Mouse (Mus musculus) megakaryocyte progenitor cell, adult 5-6 weeks (primary cell): ENCODE results near the gene Zcchc14. TPM values are rescaled to one million over a fixed set of nuclear protein-coding genes. Genes with fewer than 3 reads are reported as not detected.
A peak's percentile ranks its signal among the peaks of the same experiment; 100 is the strongest.
"Not testable (repeated sequence)": the region's sequence is repeated elsewhere in the genome, so short reads cannot be mapped to it uniquely, and the experiment has no call there.

Source experiments
- ATAC-seq: replicated peaks from 2 replicates; pipeline ENCODE4 v1.8.0; 2016; ENCODE audit warnings: mild to moderate bottlenecking, moderate TSS enrichment, inconsistent platforms; ENCODE audit not compliant: poor library complexity
- total RNA-seq, 2 experiments: library from RNA; stranded (forward) in 1 of 2; stranded (reverse) in 1 of 2; fragments of 157-497, 149-512 nt in 1 of 2; fragments of 200-1000 nt in 1 of 2; gene quantifications; 2 replicates each; pipeline versions ENCODE4 v1.2.3 to v1.2.4; 2015 to 2017

Zcchc14 gene
- total RNA-seq, 2 experiments from 2014 or later, result 0.04 to 0.07 TPM

GRCm38 (mm10) chr8:121667936-121668500 lies 15.3 kb upstream of the Zcchc14 start:
- not testable (repeated sequence) for ATAC-seq

DNA sequence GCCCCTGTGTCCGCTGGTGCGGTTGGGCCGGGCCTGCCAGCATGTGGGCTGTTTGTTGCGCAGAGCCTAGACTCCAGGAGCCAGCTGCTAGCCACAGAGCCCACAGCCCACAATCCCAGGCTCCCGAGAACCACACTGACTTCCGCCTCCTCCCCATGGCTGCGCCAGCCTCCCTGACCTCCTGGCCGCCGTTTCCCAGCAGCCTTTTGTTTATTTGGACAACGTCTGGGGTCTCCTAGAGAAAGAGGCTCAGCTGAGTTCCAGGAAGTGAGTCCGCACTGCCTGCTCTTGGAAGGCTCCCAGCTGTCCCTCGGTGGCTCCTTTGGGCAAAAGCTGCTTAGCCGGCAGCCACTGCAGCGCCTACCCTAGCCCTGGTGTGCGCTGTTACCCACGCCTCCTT lies 12.6 kb upstream of the Zcchc14 start:
- ATAC-seq, result peak; percentile 68

DNA sequence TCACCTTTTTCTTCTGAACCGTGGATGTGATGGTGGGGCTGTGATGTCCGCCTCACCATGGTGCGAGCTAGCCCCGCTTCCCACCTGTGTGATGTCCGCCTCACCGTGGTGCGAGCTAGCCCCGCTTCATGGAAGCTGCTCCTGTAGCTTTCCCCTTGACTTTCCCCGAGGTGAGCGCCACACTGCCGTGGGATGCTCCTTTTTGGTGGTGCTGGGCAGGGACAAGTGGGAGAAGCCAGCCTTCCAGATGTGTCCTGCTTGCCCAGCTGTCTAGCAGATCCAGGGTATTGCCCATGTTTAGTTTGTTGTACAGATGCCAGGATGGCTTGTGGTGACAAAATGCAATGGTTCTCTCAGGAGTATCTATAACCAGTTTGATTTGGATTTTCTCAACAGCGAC lies 10.4 kb upstream of the Zcchc14 start:
- no peak for ATAC-seq

DNA sequence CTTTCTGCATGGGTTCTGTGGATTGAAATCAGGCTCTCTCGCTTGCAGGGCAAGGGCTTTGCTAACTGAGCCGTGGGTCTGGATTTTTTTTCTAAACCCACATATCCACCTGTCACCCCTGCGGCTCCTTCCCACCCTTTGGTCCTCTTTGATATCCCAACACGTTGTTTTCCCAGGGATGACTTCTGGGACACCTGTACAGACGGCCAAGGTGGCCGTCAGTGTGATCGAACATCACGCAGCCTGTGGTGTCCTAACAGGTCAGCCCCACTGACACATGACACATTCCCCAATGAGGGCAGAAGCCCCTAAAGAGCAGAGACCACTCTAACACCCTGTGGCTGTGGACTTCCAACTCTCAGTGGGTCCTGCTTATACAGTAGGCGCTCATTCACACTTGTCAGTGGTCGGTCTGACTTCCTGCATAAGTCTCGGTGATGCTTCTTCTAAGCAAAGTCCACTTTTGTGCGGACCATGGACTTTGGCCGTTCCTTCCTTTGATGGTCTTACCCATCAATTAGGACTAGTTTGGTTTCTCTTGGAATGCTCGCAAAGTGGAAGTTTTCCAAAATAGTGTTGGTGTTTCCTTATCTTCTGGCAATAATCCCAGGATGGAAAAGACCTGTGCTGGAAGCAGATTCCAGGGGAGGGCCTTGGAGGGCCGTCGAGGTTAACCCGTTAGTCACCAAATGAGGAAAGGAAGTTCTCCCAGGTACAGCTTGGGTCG lies 9.1 kb upstream of the Zcchc14 start:
- no peak for ATAC-seq

GRCm38 (mm10) chr8:121660602-121661001 lies 7.9 kb upstream of the Zcchc14 start:
- no peak for ATAC-seq

- no peak for ATAC-seq
Measured at GRCm38 (mm10) chr8:121654966-121655494, 2.3 kb upstream of the Zcchc14 start.

DNA sequence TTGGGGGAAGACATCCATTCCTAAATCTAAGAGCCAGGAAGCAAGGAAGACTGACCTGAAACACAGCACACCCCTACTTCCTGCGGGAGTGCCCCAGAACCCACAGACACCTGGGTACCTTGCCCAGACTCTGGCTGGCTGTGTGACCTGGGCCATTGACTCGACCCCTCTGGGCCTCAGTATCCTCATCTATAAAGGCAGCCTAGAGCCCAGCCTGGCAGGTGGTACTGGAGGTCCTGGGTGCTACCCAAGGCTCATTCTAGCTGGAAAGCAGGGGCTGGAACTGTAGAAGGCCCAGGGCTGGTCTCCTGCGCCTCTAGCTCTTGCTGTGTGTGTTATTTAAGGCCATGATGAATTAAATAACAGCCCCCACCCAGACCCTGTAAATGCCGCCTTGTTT lies 1.4 kb upstream of the Zcchc14 start:
- no peak for ATAC-seq

DNA sequence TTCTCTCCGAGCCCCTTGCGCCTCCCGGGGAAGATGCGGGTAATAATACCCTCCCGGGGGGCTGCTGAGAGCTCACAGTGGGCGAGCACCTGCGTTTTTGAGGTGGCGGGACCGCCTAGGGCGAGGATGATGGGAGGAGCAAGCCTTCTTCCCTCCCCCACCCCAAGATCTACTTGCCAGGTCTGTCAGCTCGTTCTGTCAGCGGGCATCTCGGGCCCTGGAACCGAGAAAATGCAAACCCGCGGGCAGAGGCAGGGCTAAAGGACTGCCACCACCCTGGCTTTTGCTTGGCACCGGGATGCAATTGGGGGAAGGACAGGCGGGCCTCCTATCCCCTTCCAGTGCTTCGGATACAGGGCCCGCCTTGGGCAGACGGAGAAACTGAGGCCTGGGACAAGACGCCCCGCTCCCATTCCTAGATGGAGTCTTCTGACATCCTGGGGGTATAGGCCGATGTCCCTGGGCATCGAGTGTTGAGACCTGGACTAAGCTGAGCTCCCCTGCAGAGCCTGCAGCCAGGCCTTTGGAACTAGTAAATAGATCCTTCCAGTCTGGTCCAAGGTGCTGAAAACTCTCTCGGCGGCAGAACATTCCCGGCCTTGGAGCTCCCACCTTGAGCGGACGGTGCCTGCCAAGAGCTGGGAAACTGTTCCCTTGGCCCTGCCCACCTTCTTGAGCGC lies 779 bp upstream of the Zcchc14 start:
- ATAC-seq, result no peak

- no peak for ATAC-seq
Measured at GRCm38 (mm10) chr8:121651874-121652361, 783 bp downstream of the Zcchc14 start.

GRCm38 (mm10) chr8:121651308-121651873 lies 1.3 kb downstream of the Zcchc14 start:
- ATAC-seq, result no peak

DNA sequence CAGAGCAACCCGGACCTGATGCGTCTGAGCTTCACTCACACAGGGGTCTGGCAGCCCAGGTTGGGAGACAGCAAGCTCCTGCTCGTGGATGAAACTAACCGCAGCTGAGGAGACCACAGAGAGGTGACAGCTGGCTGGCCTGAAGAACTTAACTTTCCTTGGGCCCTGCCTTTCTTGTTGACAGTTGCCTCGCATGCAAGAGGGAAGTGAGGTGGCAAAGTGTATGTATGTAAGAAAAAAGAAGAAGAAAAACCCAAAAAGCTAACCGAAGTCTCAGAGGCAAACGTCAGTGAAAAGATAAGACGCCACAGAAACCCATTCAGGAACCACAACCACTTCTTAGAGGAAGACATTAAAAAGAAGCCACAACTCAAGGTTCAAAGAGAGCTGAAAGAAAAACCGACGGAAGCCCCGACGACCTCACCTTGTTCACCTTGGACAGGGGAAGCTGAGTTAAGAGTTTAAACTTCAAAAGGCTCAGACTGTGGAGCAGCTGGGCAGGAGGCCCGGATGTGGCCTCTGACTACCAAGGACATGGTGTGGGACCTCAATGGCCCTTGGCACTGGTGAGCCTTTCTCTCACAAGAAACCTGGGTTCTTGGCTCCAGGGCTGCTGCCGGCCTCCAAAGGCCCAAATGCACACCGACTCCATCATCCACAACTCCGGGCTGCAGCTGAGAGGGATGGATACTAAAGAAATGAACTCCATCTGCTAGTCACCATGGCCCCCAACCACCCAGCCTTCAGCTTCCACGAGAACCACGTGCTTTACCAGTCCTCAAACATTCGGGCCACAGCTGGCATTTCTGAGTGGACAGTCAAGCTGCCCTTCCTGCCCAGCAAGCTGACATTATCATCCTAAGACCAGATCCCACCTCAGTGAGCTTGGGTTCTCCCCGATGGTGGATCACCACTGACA lies 2.1 kb downstream of the Zcchc14 start:
- peak; percentile 53 for ATAC-seq

- ATAC-seq, result no peak
Measured at GRCm38 (mm10) chr8:121649904-121650303, 2.8 kb downstream of the Zcchc14 start.

DNA sequence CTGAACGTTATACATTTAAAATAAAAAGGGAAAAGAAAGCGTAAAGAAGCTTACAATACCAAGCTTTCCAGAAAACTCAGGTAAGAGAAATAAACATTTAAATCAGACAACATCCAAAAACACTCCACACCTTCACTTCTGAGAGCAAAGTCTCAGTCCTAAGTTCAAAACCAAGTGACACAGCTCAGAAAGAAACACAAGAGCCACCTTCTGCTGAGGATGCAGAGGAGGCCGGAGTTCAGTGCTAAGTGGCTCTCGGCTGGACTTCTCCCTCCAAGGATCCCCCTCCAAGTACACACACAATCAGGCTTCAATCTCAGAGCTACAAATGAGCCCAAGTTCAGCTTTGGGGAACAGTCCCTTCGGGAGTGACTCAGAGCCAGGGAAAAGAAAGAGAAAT lies 3.3 kb downstream of the Zcchc14 start:
- no peak for ATAC-seq

DNA sequence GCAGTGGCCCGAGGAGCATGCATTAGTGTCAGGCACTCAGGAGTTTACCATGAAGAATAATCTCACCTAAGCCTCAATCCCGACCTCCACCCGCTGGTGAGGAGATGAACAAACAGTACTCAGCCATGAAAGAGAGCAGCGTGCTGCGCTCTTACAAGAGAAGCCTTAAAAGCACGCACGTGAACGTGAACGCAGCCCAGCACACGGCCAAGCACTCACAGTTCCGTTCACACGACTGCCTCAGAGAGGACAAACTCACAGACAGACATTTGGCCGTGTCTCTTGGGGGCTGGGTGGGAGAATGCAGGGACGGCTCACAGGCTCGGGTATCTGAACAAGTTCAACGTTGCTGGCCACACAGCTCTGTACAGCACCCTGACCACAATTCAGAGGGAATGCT lies 4.2 kb downstream of the Zcchc14 start:
- ATAC-seq, result no peak

DNA sequence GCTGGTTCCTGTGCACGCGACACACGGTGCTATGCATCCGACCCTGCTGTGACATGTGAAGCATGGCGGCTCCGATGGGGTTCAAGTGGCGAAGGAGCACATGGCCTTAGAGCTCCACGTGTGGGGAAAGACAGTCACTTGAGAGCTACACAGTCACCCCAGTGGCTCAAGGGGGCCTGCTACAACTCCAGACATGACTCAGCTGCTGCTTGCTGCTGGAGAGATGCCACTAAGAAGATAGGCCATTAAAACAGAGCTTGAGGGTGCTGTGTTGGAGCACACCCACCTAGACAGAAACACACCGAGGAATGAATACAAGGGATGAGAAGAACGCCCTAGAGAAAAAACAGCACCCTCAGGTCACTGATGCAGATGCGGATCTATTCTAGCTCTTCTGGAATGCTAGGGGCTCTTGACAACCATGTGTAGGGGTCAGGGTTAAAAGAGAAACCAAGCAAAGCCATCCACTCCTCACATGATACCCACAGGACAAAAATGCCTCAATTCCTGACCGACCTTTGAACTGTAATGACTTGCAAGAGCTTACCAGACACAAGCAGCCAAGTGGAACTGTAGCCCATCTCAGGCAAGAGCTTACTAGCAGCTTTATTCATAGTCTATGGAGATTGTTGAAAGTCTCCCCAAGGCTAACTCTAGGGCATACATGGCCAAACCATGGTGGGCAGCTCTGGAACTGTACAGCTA lies 5.0 kb downstream of the Zcchc14 start:
- ATAC-seq, result no peak

DNA sequence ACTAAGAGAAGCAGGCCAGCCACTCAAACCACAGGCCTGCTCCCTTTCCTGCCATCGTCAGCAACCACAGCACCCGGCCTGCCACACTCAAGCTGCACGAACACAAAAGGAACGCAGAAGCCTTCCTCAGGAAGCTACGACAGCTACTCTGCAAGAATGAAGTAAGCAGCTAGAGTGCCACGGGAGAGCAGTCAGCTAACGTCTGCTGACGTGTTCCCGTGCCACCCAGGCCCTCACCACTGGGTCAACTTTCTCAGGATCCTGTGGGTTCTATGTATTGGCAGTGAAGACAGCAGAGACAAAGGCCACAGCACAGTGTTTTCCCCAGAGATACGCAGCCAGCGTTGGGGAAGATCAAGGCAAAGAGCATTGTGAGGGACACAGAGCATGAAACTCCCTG lies 9.3 kb downstream of the Zcchc14 start:
- peak; percentile 88 for ATAC-seq

- 0 out of 2 replicates have a peak, but pooled peaks have one; percentile 6 for ATAC-seq
Measured at GRCm38 (mm10) chr8:121642804-121643203, 9.9 kb downstream of the Zcchc14 start.

- ATAC-seq, result no peak
Measured at GRCm38 (mm10) chr8:121636180-121636579, 16.5 kb downstream of the Zcchc14 start.

GRCm38 (mm10) chr8:121635534-121635933 lies 17.2 kb downstream of the Zcchc14 start:
- ATAC-seq, result peak; percentile 52

GRCm38 (mm10) chr8:121632401-121632800 lies 20.3 kb downstream of the Zcchc14 start:
- ATAC-seq, result no peak
